Mouse (Mus musculus): ENCODE data around the gene Cyp2j5. TPM values are rescaled to one million over a fixed set of nuclear protein-coding genes. Genes with fewer than 3 reads are reported as not detected.

The Cyp2j5 gene
- polyA plus RNA-seq (2016; fragmentation: Nextera tagmentation; extraction: Ambion mirVana) = not detected in 2 replicates

GRCm38 (mm10) chr4:96663991-96664390 is at the start of gene Cyp2j5:
Cyp2j5 (minus strand) TSS chr4:96664154.
- Histone ChIP-seq H3K27ac (no peak within 1 kb of the TSS), H3K27me3 (no peaks in the 10 kb centered on the region), H3K4me1 (no peaks in the 10 kb centered on the region), H3K4me2 (replicated peaks) (no peak within 1 kb of the TSS), H3K36me3 (no peaks in the 10 kb centered on the region), H3K9me3 (no peaks in the 10 kb centered on the region), H3K4me3 (no peak within 1 kb of the TSS), H3K9ac (no peak within 1 kb of the TSS)
- no peak for ATAC-seq (ENCODE audit: insufficient number of reproducible peaks, insufficient read depth, low FRiP score, low TSS enrichment)
- WGBS = 88% methylated on average over 2 of the region's 2 CpGs

GRCm38 (mm10) chr4:96705281-96705951 is 41.5 kb upstream of the Cyp2j5 start:
- Histone ChIP-seq H3K4me1 (no peaks in the 10 kb centered on the region), H3K9me3 (no peaks in the 10 kb centered on the region), H3K9ac (no peak overlapping the region), H3K4me3 (no peak overlapping the region), H3K27me3 (no peaks in the 10 kb centered on the region), H3K4me2 (replicated peaks) (no peak overlapping the region), H3K36me3 (no peaks in the 10 kb centered on the region), H3K27ac (no peak overlapping the region)
- WGBS = 65% methylated on average over 2 of the region's 2 CpGs
- ATAC-seq (ENCODE audit: insufficient number of reproducible peaks, insufficient read depth, low FRiP score, low TSS enrichment) = no peak

- H3K27ac ChIP-seq = no peak overlapping the region
- no peak overlapping the region for H3K4me2 ChIP-seq (replicated peaks)
- H3K27me3 ChIP-seq = no peaks in the 10 kb centered on the region
- peaks cover 14% of the 10 kb centered on the region; the same call in 1 of the 2 replicates for H3K4me1 ChIP-seq
- 74% methylated on average over 5 of the region's 5 CpGs for WGBS
- no peaks in the 10 kb centered on the region for H3K36me3 ChIP-seq
- no peak overlapping the region for H3K9ac ChIP-seq
- no peak overlapping the region for H3K4me3 ChIP-seq
- no peak for ATAC-seq (ENCODE audit: insufficient number of reproducible peaks, insufficient read depth, low FRiP score, low TSS enrichment)
- no peaks in the 10 kb centered on the region for H3K9me3 ChIP-seq
Observed at GRCm38 (mm10) chr4:96698218-96698561, 34.2 kb upstream of the Cyp2j5 start.

GRCm38 (mm10) chr4:96697511-96698217 is 33.7 kb upstream of the Cyp2j5 start:
- Histone ChIP-seq H3K4me1 (peaks cover 14% of the 10 kb centered on the region; the same call in 1 of the 2 replicates), H3K4me3 (no peak overlapping the region), H3K9me3 (no peaks in the 10 kb centered on the region), H3K27me3 (no peaks in the 10 kb centered on the region), H3K36me3 (no peaks in the 10 kb centered on the region), H3K9ac (no peak overlapping the region), H3K4me2 (replicated peaks) (no peak overlapping the region), H3K27ac (no peak overlapping the region)
- no peak for ATAC-seq (ENCODE audit: insufficient number of reproducible peaks, insufficient read depth, low FRiP score, low TSS enrichment)
- WGBS = 81% methylated on average over 15 of the region's 15 CpGs

GRCm38 (mm10) chr4:96696614-96697360 is 32.8 kb upstream of the Cyp2j5 start:
- H3K27ac ChIP-seq = no peak overlapping the region
- no peaks in the 10 kb centered on the region for H3K9me3 ChIP-seq
- no peaks in the 10 kb centered on the region for H3K36me3 ChIP-seq
- 39% methylated on average over 13 of the region's 13 CpGs for WGBS
- H3K27me3 ChIP-seq = no peaks in the 10 kb centered on the region
- peaks cover 14% of the 10 kb centered on the region; the same call in 1 of the 2 replicates for H3K4me1 ChIP-seq
- H3K4me3 ChIP-seq = no peak overlapping the region
- no peak overlapping the region for H3K9ac ChIP-seq
- 0 out of 2 replicates have a peak overlapping the region, but pooled peaks have one; percentile 9 for H3K4me2 ChIP-seq (replicated peaks)
- 0 out of 2 replicates have a peak, but pooled peaks have one; percentile 60 for ATAC-seq (ENCODE audit: insufficient number of reproducible peaks, insufficient read depth, low FRiP score, low TSS enrichment)

- no peak for ATAC-seq (ENCODE audit: insufficient number of reproducible peaks, insufficient read depth, low FRiP score, low TSS enrichment)
- 39% methylated on average over 2 of the region's 2 CpGs for WGBS
Observed at GRCm38 (mm10) chr4:96687358-96687803, 23.4 kb upstream of the Cyp2j5 start.

GRCm38 (mm10) chr4:96683474-96683873 is 19.5 kb upstream of the Cyp2j5 start:
- ATAC-seq (ENCODE audit: insufficient number of reproducible peaks, insufficient read depth, low FRiP score, low TSS enrichment) = no peak

More at GRCm38 (mm10) chr4:96687358-96687803, 23.4 kb upstream of the Cyp2j5 start:
- no peaks in the 10 kb centered on the region for H3K27me3 ChIP-seq
- no peaks in the 10 kb centered on the region for H3K9me3 ChIP-seq
- H3K36me3 ChIP-seq = no peaks in the 10 kb centered on the region
- H3K4me3 ChIP-seq = no peak overlapping the region
- H3K27ac ChIP-seq = no peak overlapping the region
- no peak overlapping the region for H3K4me2 ChIP-seq (replicated peaks)
- no peak overlapping the region for H3K9ac ChIP-seq
- H3K4me1 ChIP-seq = no peaks in the 10 kb centered on the region

GRCm38 (mm10) chr4:96680966-96681365 is 17.0 kb upstream of the Cyp2j5 start:
- Histone ChIP-seq H3K4me1 (no peaks in the 10 kb centered on the region), H3K27ac (no peak overlapping the region), H3K36me3 (no peaks in the 10 kb centered on the region), H3K4me2 (replicated peaks) (no peak overlapping the region), H3K4me3 (no peak overlapping the region), H3K9me3 (no peaks in the 10 kb centered on the region), H3K9ac (no peak overlapping the region), H3K27me3 (no peaks in the 10 kb centered on the region)
- no peak for ATAC-seq (ENCODE audit: insufficient number of reproducible peaks, insufficient read depth, low FRiP score, low TSS enrichment)

More at GRCm38 (mm10) chr4:96683474-96683873, 19.5 kb upstream of the Cyp2j5 start:
- no peak overlapping the region for H3K9ac ChIP-seq
- no peak overlapping the region for H3K27ac ChIP-seq
- H3K4me2 ChIP-seq (replicated peaks) = no peak overlapping the region
- H3K36me3 ChIP-seq = no peaks in the 10 kb centered on the region
- no peak overlapping the region for H3K4me3 ChIP-seq
- H3K9me3 ChIP-seq = no peaks in the 10 kb centered on the region
- H3K27me3 ChIP-seq = no peaks in the 10 kb centered on the region
- no peaks in the 10 kb centered on the region for H3K4me1 ChIP-seq
- WGBS = 50% methylated on average over 2 of the region's 2 CpGs

GRCm38 (mm10) chr4:96680233-96680632 is 16.3 kb upstream of the Cyp2j5 start:
- H3K9me3 ChIP-seq = no peaks in the 10 kb centered on the region
- 19% methylated on average over 1 of the region's 1 CpGs for WGBS
- ATAC-seq (ENCODE audit: insufficient number of reproducible peaks, insufficient read depth, low FRiP score, low TSS enrichment) = no peak
- H3K4me1 ChIP-seq = no peaks in the 10 kb centered on the region
- H3K9ac ChIP-seq = no peak overlapping the region
- no peak overlapping the region for H3K4me3 ChIP-seq
- H3K36me3 ChIP-seq = no peaks in the 10 kb centered on the region
- H3K27ac ChIP-seq = no peak overlapping the region
- H3K27me3 ChIP-seq = no peaks in the 10 kb centered on the region
- no peak overlapping the region for H3K4me2 ChIP-seq (replicated peaks)

- ATAC-seq (ENCODE audit: insufficient number of reproducible peaks, insufficient read depth, low FRiP score, low TSS enrichment) = no peak
- Histone ChIP-seq H3K4me1 (no peaks in the 10 kb centered on the region), H3K36me3 (no peaks in the 10 kb centered on the region), H3K9me3 (no peaks in the 10 kb centered on the region), H3K27me3 (no peaks in the 10 kb centered on the region), H3K4me2 (replicated peaks) (no peak overlapping the region), H3K27ac (no peak overlapping the region), H3K4me3 (no peak overlapping the region), H3K9ac (no peak overlapping the region)
- WGBS = 90% methylated on average over 1 of the region's 1 CpGs
Observed at GRCm38 (mm10) chr4:96664668-96665454, 907 bp upstream of the Cyp2j5 start.

GRCm38 (mm10) chr4:96635455-96635854 is 28.5 kb downstream of the Cyp2j5 start:
- 76% methylated on average over 1 of the region's 1 CpGs for WGBS
- Histone ChIP-seq H3K9ac (no peak overlapping the region), H3K27me3 (no peaks in the 10 kb centered on the region), H3K4me3 (no peak overlapping the region), H3K9me3 (no peaks in the 10 kb centered on the region), H3K4me2 (replicated peaks) (no peak overlapping the region), H3K4me1 (no peaks in the 10 kb centered on the region), H3K36me3 (no peaks in the 10 kb centered on the region), H3K27ac (no peak overlapping the region)
- ATAC-seq (ENCODE audit: insufficient number of reproducible peaks, insufficient read depth, low FRiP score, low TSS enrichment) = no peak
